Mouse (Mus musculus): ENCODE measurements around the gene Fyn. TPM values are rescaled to one million over a fixed set of nuclear protein-coding genes. Genes with fewer than 3 reads are reported as not detected.

Fyn gene
- polyA plus RNA-seq, 1 experiment from 2014 or later: 85.0 TPM

GRCm38 (mm10) chr10:39460621-39461020 lies 92.0 kb downstream of the Fyn start:
- peak; percentile 74 for DNase-seq (ENCODE audit: low spot score)
- Histone ChIP-seq H3K4me3 (ENCODE audit: low read depth, low read length) (no peak overlapping the region), H3K4me1 (ENCODE audit: control insufficient read depth, insufficient read depth, low read length) (peaks cover 55% of the 10 kb centered on the region)

GRCm38 (mm10) chr10:39461909-39462308 lies 93.3 kb downstream of the Fyn start:
- H3K27ac ChIP-seq (ENCODE audit: low read depth, low read length): 0 out of 2 replicates have a peak overlapping the region, but pooled peaks have one; percentile 33
- H3K4me1 ChIP-seq (ENCODE audit: control insufficient read depth, insufficient read depth, low read length): peaks cover 52% of the 10 kb centered on the region
- WGBS: 33% methylated on average over 5 of the region's 5 CpGs
- DNase-seq (ENCODE audit: low spot score) (peak; percentile 46), ATAC-seq (no peak)
- H3K4me2 ChIP-seq (ENCODE audit: low read length): no peak overlapping the region
- H3K4me3 ChIP-seq (ENCODE audit: low read depth, low read length): no peak overlapping the region
- H3K9ac ChIP-seq (ENCODE audit: low read length): peak overlapping the region; percentile 18; the same call in 1 of the 2 replicates
- no peaks in the 10 kb centered on the region for H3K9me3 ChIP-seq (replicated peaks; ENCODE audit: control insufficient read depth, low read length)
- no peaks in the 10 kb centered on the region for H3K27me3 ChIP-seq (replicated peaks; ENCODE audit: control insufficient read depth, insufficient read depth, low read length)
- no peaks in the 10 kb centered on the region for H3K36me3 ChIP-seq (ENCODE audit: control insufficient read depth, insufficient read depth, low read length)

More at GRCm38 (mm10) chr10:39460621-39461020, 92.0 kb downstream of the Fyn start:
- Histone ChIP-seq H3K9ac (ENCODE audit: low read length) (no peak overlapping the region), H3K27ac (ENCODE audit: low read depth, low read length) (no peak overlapping the region), H3K4me2 (ENCODE audit: low read length) (no peak overlapping the region), H3K9me3 (replicated peaks; ENCODE audit: control insufficient read depth, low read length) (no peaks in the 10 kb centered on the region), H3K27me3 (replicated peaks; ENCODE audit: control insufficient read depth, insufficient read depth, low read length) (no peaks in the 10 kb centered on the region), H3K36me3 (ENCODE audit: control insufficient read depth, insufficient read depth, low read length) (0 out of 2 replicates have a peak, but pooled peaks cover 2% of the 10 kb centered on the region)
- no peak for ATAC-seq
- WGBS: 20% methylated on average over 2 of the region's 2 CpGs

- ATAC-seq (no peak), DNase-seq (ENCODE audit: low spot score) (no peak)
- Histone ChIP-seq H3K9me3 (replicated peaks; ENCODE audit: control insufficient read depth, low read length) (no peaks in the 10 kb centered on the region), H3K9ac (ENCODE audit: low read length) (peak overlapping the region; percentile 7; the same call in 1 of the 2 replicates), H3K27ac (ENCODE audit: low read depth, low read length) (peak overlapping the region; percentile 35; the same call in 1 of the 2 replicates), H3K4me3 (ENCODE audit: low read depth, low read length) (no peak overlapping the region), H3K4me2 (ENCODE audit: low read length) (no peak overlapping the region), H3K36me3 (ENCODE audit: control insufficient read depth, insufficient read depth, low read length) (no peaks in the 10 kb centered on the region), H3K4me1 (ENCODE audit: control insufficient read depth, insufficient read depth, low read length) (peaks cover 49% of the 10 kb centered on the region), H3K27me3 (replicated peaks; ENCODE audit: control insufficient read depth, insufficient read depth, low read length) (no peaks in the 10 kb centered on the region)
- WGBS: 67% methylated on average over 8 of the region's 8 CpGs
These were observed 94.1 kb downstream of the Fyn start for GRCm38 (mm10) chr10:39462711-39463110.

- DNase-seq (ENCODE audit: low spot score) (no peak), ATAC-seq (no peak)
- Histone ChIP-seq H3K9me3 (replicated peaks; ENCODE audit: control insufficient read depth, low read length) (no peaks in the 10 kb centered on the region), H3K36me3 (ENCODE audit: control insufficient read depth, insufficient read depth, low read length) (no peaks in the 10 kb centered on the region), H3K4me3 (ENCODE audit: low read depth, low read length) (no peak overlapping the region), H3K4me1 (ENCODE audit: control insufficient read depth, insufficient read depth, low read length) (peaks cover 34% of the 10 kb centered on the region), H3K27me3 (replicated peaks; ENCODE audit: control insufficient read depth, insufficient read depth, low read length) (no peaks in the 10 kb centered on the region), H3K9ac (ENCODE audit: low read length) (no peak overlapping the region), H3K4me2 (ENCODE audit: low read length) (no peak overlapping the region), H3K27ac (ENCODE audit: low read depth, low read length) (no peak overlapping the region; the same call in 1 of the 2 replicates)
- WGBS: 88% methylated on average over 5 of the region's 5 CpGs
These were observed 95.7 kb downstream of the Fyn start for GRCm38 (mm10) chr10:39464383-39464782.

GRCm38 (mm10) chr10:39467317-39467716 lies 98.7 kb downstream of the Fyn start:
- H3K9me3 ChIP-seq (replicated peaks; ENCODE audit: control insufficient read depth, low read length): no peaks in the 10 kb centered on the region
- peaks cover 32% of the 10 kb centered on the region for H3K4me1 ChIP-seq (ENCODE audit: control insufficient read depth, insufficient read depth, low read length)
- H3K27me3 ChIP-seq (replicated peaks; ENCODE audit: control insufficient read depth, insufficient read depth, low read length): no peaks in the 10 kb centered on the region
- ATAC-seq (no peak), DNase-seq (ENCODE audit: low spot score) (no peak)
- H3K4me3 ChIP-seq (ENCODE audit: low read depth, low read length): no peak overlapping the region
- no peak overlapping the region for H3K9ac ChIP-seq (ENCODE audit: low read length)
- 71% methylated on average over 6 of the region's 6 CpGs for WGBS
- no peak overlapping the region for H3K27ac ChIP-seq (ENCODE audit: low read depth, low read length)
- no peaks in the 10 kb centered on the region for H3K36me3 ChIP-seq (ENCODE audit: control insufficient read depth, insufficient read depth, low read length)
- no peak overlapping the region for H3K4me2 ChIP-seq (ENCODE audit: low read length)

GRCm38 (mm10) chr10:39467821-39468220 lies 99.2 kb downstream of the Fyn start:
- Histone ChIP-seq H3K27me3 (replicated peaks; ENCODE audit: control insufficient read depth, insufficient read depth, low read length) (no peaks in the 10 kb centered on the region), H3K9me3 (replicated peaks; ENCODE audit: control insufficient read depth, low read length) (no peaks in the 10 kb centered on the region), H3K36me3 (ENCODE audit: control insufficient read depth, insufficient read depth, low read length) (no peaks in the 10 kb centered on the region), H3K4me3 (ENCODE audit: low read depth, low read length) (no peak overlapping the region), H3K27ac (ENCODE audit: low read depth, low read length) (no peak overlapping the region), H3K4me1 (ENCODE audit: control insufficient read depth, insufficient read depth, low read length) (peaks cover 30% of the 10 kb centered on the region), H3K4me2 (ENCODE audit: low read length) (no peak overlapping the region), H3K9ac (ENCODE audit: low read length) (no peak overlapping the region)
- no peak for DNase-seq (ENCODE audit: low spot score)
- ATAC-seq: no peak
- WGBS: 94% methylated on average over 7 of the region's 7 CpGs

GRCm38 (mm10) chr10:39468576-39468975 lies 99.9 kb downstream of the Fyn start:
- Histone ChIP-seq H3K4me2 (ENCODE audit: low read length) (no peak overlapping the region), H3K27me3 (replicated peaks; ENCODE audit: control insufficient read depth, insufficient read depth, low read length) (no peaks in the 10 kb centered on the region), H3K4me3 (ENCODE audit: low read depth, low read length) (no peak overlapping the region), H3K36me3 (ENCODE audit: control insufficient read depth, insufficient read depth, low read length) (no peaks in the 10 kb centered on the region), H3K4me1 (ENCODE audit: control insufficient read depth, insufficient read depth, low read length) (peaks cover 27% of the 10 kb centered on the region), H3K27ac (ENCODE audit: low read depth, low read length) (no peak overlapping the region), H3K9me3 (replicated peaks; ENCODE audit: control insufficient read depth, low read length) (no peaks in the 10 kb centered on the region), H3K9ac (ENCODE audit: low read length) (no peak overlapping the region)
- no peak for ATAC-seq
- 99% methylated on average over 3 of the region's 3 CpGs for WGBS
- DNase-seq (ENCODE audit: low spot score): no peak

GRCm38 (mm10) chr10:39469341-39469740 lies 100.7 kb downstream of the Fyn start:
- WGBS: 72% methylated on average over 7 of the region's 7 CpGs
- no peaks in the 10 kb centered on the region for H3K9me3 ChIP-seq (replicated peaks; ENCODE audit: control insufficient read depth, low read length)
- H3K4me1 ChIP-seq (ENCODE audit: control insufficient read depth, insufficient read depth, low read length): peaks cover 27% of the 10 kb centered on the region
- ATAC-seq (no peak), DNase-seq (ENCODE audit: low spot score) (no peak)
- H3K36me3 ChIP-seq (ENCODE audit: control insufficient read depth, insufficient read depth, low read length): no peaks in the 10 kb centered on the region
- no peak overlapping the region for H3K4me2 ChIP-seq (ENCODE audit: low read length)
- H3K27ac ChIP-seq (ENCODE audit: low read depth, low read length): no peak overlapping the region
- no peak overlapping the region for H3K9ac ChIP-seq (ENCODE audit: low read length)
- no peak overlapping the region for H3K4me3 ChIP-seq (ENCODE audit: low read depth, low read length)
- no peaks in the 10 kb centered on the region for H3K27me3 ChIP-seq (replicated peaks; ENCODE audit: control insufficient read depth, insufficient read depth, low read length)

- 73% methylated on average over 7 of the region's 7 CpGs for WGBS
- H3K9ac ChIP-seq (ENCODE audit: low read length): no peak overlapping the region
- DNase-seq (ENCODE audit: low spot score) (no peak), ATAC-seq (no peak)
- H3K4me1 ChIP-seq (ENCODE audit: control insufficient read depth, insufficient read depth, low read length): peaks cover 27% of the 10 kb centered on the region
- no peaks in the 10 kb centered on the region for H3K9me3 ChIP-seq (replicated peaks; ENCODE audit: control insufficient read depth, low read length)
- H3K27ac ChIP-seq (ENCODE audit: low read depth, low read length): no peak overlapping the region
- H3K4me3 ChIP-seq (ENCODE audit: low read depth, low read length): no peak overlapping the region
- no peaks in the 10 kb centered on the region for H3K36me3 ChIP-seq (ENCODE audit: control insufficient read depth, insufficient read depth, low read length)
- H3K27me3 ChIP-seq (replicated peaks; ENCODE audit: control insufficient read depth, insufficient read depth, low read length): no peaks in the 10 kb centered on the region
- H3K4me2 ChIP-seq (ENCODE audit: low read length): no peak overlapping the region
These were observed 101.7 kb downstream of the Fyn start for GRCm38 (mm10) chr10:39470321-39470720.
